Mouse (Mus musculus) embryonic facial prominence, embryonic 15.5 days (tissue): ENCODE measurements around the gene Srgap1. TPM values are rescaled to one million over a fixed set of nuclear protein-coding genes. Genes with fewer than 3 reads are reported as not detected.

ENCODE experiments used
- ATAC-seq: fragments of 200-750 bp; cut with Nextera tagmentation; 2 replicates; pipeline ENCODE4 v1.8.0; 2017; ENCODE audit warnings: low read depth, moderate TSS enrichment; ENCODE audit not compliant: insufficient number of reproducible peaks, low FRiP score, low TSS enrichment
- H3K27ac ChIP-seq: fragments of 300-500 bp; sonication (generic); replicated peaks from 2 replicates; pipeline ENCODE4 v1.5.1; 2015; ENCODE audit warnings: mild to moderate bottlenecking, inconsistent platforms
- H3K27me3 ChIP-seq: fragments of 300-500 bp; sonication (generic); 2 replicates; pipeline ENCODE4 v1.6.1; 2015; ENCODE audit warnings: inconsistent platforms
- H3K36me3 ChIP-seq: fragments of 300-500 bp; sonication (generic); 2 replicates; pipeline ENCODE4 v1.6.1; 2015; ENCODE audit warnings: mild to moderate bottlenecking, inconsistent platforms
- H3K4me1 ChIP-seq: fragments of 300-500 bp; sonication (generic); 2 replicates; pipeline ENCODE4 v1.6.1; 2015; ENCODE audit warnings: inconsistent platforms
- H3K4me2 ChIP-seq: fragments of 300-500 bp; sonication (generic); replicated peaks from 2 replicates; pipeline ENCODE4 v1.6.1; 2015; ENCODE audit warnings: mild to moderate bottlenecking, inconsistent platforms
- H3K4me3 ChIP-seq: fragments of 300-500 bp; sonication (generic); replicated peaks from 2 replicates; pipeline ENCODE4 v1.5.1; 2015; ENCODE audit warnings: mild to moderate bottlenecking, inconsistent platforms
- H3K9ac ChIP-seq: fragments of 300-500 bp; sonication (generic); 2 replicates; pipeline ENCODE4 v1.6.1; 2015; ENCODE audit warnings: inconsistent platforms
- H3K9me3 ChIP-seq: fragments of 300-500 bp; sonication (generic); replicated peaks from 2 replicates; pipeline ENCODE4 v1.6.1; 2016; ENCODE audit warnings: inconsistent platforms
- WGBS: fragments of 180-500 bp; shearing (Covaris S2); methylation state at CpG from one replicate; pipeline ENCODE4 v1.1.7; 2015; 5-methylcytosine and 5-hydroxymethylcytosine counted together
- polyA plus RNA-seq: library from polyadenylated mRNA; unstranded; fragments of >200 nt; fragmentation: Nextera tagmentation; extraction: Ambion mirVana; gene quantifications from 2 replicates; pipeline ENCODE4 v1.2.1, GENCODE M21; 2015

The Srgap1 gene
- polyA plus RNA-seq, 1 experiment from 2014 or later = 13.1 TPM

GRCm38 (mm10) chr10:121820846-121821245, 226.3 kb downstream of the Srgap1 start:
- 70% methylated on average over 7 of the region's 7 CpGs for WGBS

GRCm38 (mm10) chr10:121817983-121818382, 229.1 kb downstream of the Srgap1 start:
- Histone ChIP-seq H3K36me3 (peaks cover 5% of the 10 kb centered on the region; the same call in 1 of the 2 replicates), H3K4me1 (no peaks in the 10 kb centered on the region), H3K4me3 (no peak overlapping the region), H3K9me3 (no peaks in the 10 kb centered on the region), H3K4me2 (no peak overlapping the region), H3K9ac (no peak overlapping the region), H3K27me3 (no peaks in the 10 kb centered on the region), H3K27ac (no peak overlapping the region)
- 64% methylated on average over 7 of the region's 7 CpGs for WGBS
- no peak for ATAC-seq

More at GRCm38 (mm10) chr10:121820846-121821245, 226.3 kb downstream of the Srgap1 start:
- no peaks in the 10 kb centered on the region for H3K9me3 ChIP-seq
- ATAC-seq = no peak
- no peak overlapping the region for H3K9ac ChIP-seq
- no peaks in the 10 kb centered on the region for H3K4me1 ChIP-seq
- peaks cover 5% of the 10 kb centered on the region; the same call in 1 of the 2 replicates for H3K36me3 ChIP-seq
- no peak overlapping the region for H3K4me2 ChIP-seq
- H3K27me3 ChIP-seq = no peaks in the 10 kb centered on the region
- H3K27ac ChIP-seq = no peak overlapping the region
- no peak overlapping the region for H3K4me3 ChIP-seq

GRCm38 (mm10) chr10:121807771-121808170, 239.3 kb downstream of the Srgap1 start:
- no peak overlapping the region for H3K9ac ChIP-seq
- H3K9me3 ChIP-seq = no peaks in the 10 kb centered on the region
- no peaks in the 10 kb centered on the region for H3K27me3 ChIP-seq
- 93% methylated on average over 11 of the region's 11 CpGs for WGBS
- H3K4me2 ChIP-seq = no peak overlapping the region
- no peak for ATAC-seq
- no peak overlapping the region for H3K27ac ChIP-seq
- no peak overlapping the region for H3K4me3 ChIP-seq
- H3K36me3 ChIP-seq = peaks cover 6% of the 10 kb centered on the region
- no peaks in the 10 kb centered on the region for H3K4me1 ChIP-seq

DNA sequence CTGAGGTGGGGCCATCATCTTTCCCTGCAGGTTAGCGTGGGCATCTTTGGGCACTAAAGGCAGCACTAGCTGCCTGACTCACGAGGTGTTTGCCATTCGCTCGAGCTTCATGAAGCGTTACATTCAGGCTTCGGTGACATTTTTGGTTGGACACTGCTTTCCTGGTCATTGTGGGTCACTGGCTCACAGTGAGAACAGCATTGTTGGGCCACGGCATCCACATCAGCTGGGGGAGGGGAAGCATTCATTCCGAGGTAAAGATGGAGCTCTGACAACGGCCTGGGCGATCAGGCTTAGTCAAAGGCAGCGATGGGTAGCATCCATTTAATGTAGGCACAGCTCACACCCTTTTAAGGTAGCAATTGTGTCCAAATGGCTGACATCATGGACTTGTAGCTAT, 240.3 kb downstream of the Srgap1 start:
- no peaks in the 10 kb centered on the region for H3K9me3 ChIP-seq
- ATAC-seq = no peak
- no peaks in the 10 kb centered on the region for H3K4me1 ChIP-seq
- H3K9ac ChIP-seq = no peak overlapping the region
- WGBS = 85% methylated on average over 11 of the region's 11 CpGs
- H3K27ac ChIP-seq = no peak overlapping the region
- H3K4me2 ChIP-seq = no peak overlapping the region
- H3K27me3 ChIP-seq = no peaks in the 10 kb centered on the region
- H3K4me3 ChIP-seq = no peak overlapping the region
- peaks cover 6% of the 10 kb centered on the region for H3K36me3 ChIP-seq

DNA sequence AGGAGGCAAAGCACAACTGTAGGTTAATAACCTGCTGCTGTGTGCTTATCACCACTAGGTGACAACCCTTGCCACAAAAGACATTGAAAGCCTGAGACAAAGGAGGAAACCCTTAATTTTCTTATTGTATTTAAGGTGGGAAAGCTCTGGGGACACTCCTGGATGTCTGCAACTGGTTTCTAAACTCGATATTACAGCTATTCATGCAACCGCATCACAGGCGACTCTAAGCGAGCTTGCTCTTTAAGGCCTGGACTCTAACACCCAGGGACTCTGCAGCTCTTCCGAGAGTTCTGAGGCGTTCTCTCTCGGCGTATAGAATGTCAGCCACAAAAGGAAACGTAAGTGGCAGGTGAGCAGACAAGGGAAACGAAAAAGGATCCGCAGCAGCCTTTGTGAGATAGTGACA, 241.2 kb downstream of the Srgap1 start:
- H3K4me1 ChIP-seq = no peaks in the 10 kb centered on the region
- no peak overlapping the region for H3K27ac ChIP-seq
- no peak for ATAC-seq
- 72% methylated on average over 11 of the region's 11 CpGs for WGBS
- H3K27me3 ChIP-seq = no peaks in the 10 kb centered on the region
- H3K9me3 ChIP-seq = no peaks in the 10 kb centered on the region
- H3K9ac ChIP-seq = no peak overlapping the region
- H3K4me2 ChIP-seq = no peak overlapping the region
- no peak overlapping the region for H3K4me3 ChIP-seq
- H3K36me3 ChIP-seq = peaks cover 6% of the 10 kb centered on the region

DNA sequence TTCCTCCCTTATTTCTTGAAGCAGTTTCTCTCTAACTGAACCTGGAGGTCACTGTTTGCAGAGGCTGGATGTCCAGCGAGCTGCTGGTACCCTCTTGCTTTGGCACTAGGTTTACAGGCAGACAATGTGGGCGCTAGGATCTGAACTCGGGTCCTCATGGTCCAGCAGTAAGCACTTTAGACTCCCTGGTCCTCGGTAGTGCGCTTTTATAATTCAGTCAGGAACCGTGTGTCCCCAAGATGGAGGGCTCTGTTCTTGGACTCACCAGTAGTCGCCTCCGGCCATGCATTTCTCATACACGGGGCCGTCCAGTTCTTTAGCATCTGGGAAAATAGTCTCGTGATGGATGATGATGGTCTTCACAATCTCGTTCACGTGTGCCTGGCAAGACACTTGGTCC, 242.6 kb downstream of the Srgap1 start:
- Histone ChIP-seq H3K9ac (no peak overlapping the region), H3K27ac (no peak overlapping the region), H3K4me3 (no peak overlapping the region), H3K27me3 (no peaks in the 10 kb centered on the region), H3K36me3 (peaks cover 14% of the 10 kb centered on the region), H3K4me2 (no peak overlapping the region), H3K4me1 (no peaks in the 10 kb centered on the region), H3K9me3 (no peaks in the 10 kb centered on the region)
- ATAC-seq = no peak
- 95% methylated on average over 13 of the region's 13 CpGs for WGBS

DNA sequence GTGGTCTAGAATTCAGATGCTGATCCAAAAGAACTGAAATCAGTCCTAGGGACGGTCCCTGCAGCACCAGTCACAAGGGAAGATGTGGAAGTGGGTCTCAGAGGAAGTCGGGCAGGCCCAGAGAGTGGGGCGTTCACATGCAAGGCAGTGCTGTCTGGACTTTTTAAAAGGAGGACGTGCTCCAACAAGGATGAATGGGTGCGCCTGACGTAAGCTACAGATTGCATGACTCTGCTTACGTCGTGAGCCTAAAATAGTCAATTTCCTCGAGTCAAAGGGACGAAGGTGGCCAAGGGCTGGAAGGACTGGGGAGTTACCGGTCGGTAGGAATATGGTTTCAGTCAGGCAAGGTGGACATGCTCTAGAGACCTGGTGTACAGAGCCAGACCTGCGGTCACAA, 247.1 kb downstream of the Srgap1 start:
- H3K4me2 ChIP-seq = no peak overlapping the region
- H3K9me3 ChIP-seq = no peaks in the 10 kb centered on the region
- no peak for ATAC-seq
- H3K4me1 ChIP-seq = peaks cover 6% of the 10 kb centered on the region; the same call in 1 of the 2 replicates
- peaks cover 16% of the 10 kb centered on the region for H3K36me3 ChIP-seq
- H3K9ac ChIP-seq = no peak overlapping the region
- no peak overlapping the region for H3K27ac ChIP-seq
- 90% methylated on average over 13 of the region's 13 CpGs for WGBS
- H3K4me3 ChIP-seq = no peak overlapping the region
- H3K27me3 ChIP-seq = no peaks in the 10 kb centered on the region

DNA sequence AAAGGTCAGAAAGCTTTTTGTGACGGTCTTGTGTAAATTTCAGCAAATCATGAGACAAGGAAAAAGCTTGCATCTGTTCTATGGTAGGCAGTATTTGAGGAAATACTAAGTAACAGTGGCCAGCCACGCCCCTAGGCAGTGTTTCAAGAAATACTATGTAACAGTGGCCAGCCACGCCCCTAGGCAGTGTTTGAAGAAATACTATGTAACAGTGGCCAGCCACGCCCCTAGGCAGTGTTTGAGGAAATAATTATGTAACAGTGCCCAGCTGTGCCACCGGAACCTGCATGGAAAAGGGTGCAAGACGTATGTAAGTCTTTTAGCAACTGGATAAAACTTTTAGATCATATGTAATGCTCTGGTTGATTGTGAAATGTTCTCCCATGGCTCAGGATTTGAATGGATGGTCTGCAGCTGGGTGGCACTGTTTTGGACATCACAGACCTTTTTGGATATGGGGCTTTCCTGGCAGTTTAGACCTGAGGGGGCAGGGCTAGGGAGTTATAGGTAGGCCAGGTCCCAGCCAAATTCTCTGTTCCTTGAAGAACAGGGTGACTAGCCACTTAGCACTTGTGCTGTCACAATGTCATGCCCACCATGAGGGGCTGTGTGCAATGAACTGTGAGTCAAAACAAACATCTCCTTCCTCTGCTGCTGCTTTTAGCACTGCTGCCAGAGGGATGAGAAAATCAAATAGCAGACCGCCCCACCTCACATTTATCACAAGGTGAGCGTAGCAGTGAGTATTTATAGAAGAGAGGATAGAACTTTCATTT, 250.9 kb downstream of the Srgap1 start:
- no peak for ATAC-seq
- Histone ChIP-seq H3K4me2 (no peak overlapping the region), H3K4me3 (no peak overlapping the region), H3K36me3 (peaks cover 10% of the 10 kb centered on the region; the same call in 1 of the 2 replicates), H3K27me3 (no peaks in the 10 kb centered on the region), H3K27ac (no peak overlapping the region), H3K9me3 (no peaks in the 10 kb centered on the region), H3K9ac (no peak overlapping the region), H3K4me1 (peaks cover 6% of the 10 kb centered on the region; the same call in 1 of the 2 replicates)
- 57% methylated on average over 8 of the region's 8 CpGs for WGBS

- H3K4me2 ChIP-seq = no peak overlapping the region
- H3K9ac ChIP-seq = no peak overlapping the region
- H3K9me3 ChIP-seq = no peaks in the 10 kb centered on the region
- WGBS = 91% methylated on average over 12 of the region's 12 CpGs
- H3K4me1 ChIP-seq = peaks cover 6% of the 10 kb centered on the region; the same call in 1 of the 2 replicates
- H3K4me3 ChIP-seq = no peak overlapping the region
- 0 out of 2 replicates have a peak, but pooled peaks cover 1% of the 10 kb centered on the region for H3K36me3 ChIP-seq
- no peak overlapping the region for H3K27ac ChIP-seq
- no peak for ATAC-seq
- H3K27me3 ChIP-seq = no peaks in the 10 kb centered on the region
These were observed 252.6 kb downstream of the Srgap1 start for GRCm38 (mm10) chr10:121794486-121794885.

GRCm38 (mm10) chr10:121792661-121793060, 254.5 kb downstream of the Srgap1 start:
- WGBS = 89% methylated on average over 17 of the region's 17 CpGs

GRCm38 (mm10) chr10:121790078-121790477, 257.0 kb downstream of the Srgap1 start:
- Histone ChIP-seq H3K9me3 (no peaks in the 10 kb centered on the region), H3K4me2 (no peak overlapping the region), H3K4me3 (no peak overlapping the region), H3K27ac (no peak overlapping the region), H3K27me3 (no peaks in the 10 kb centered on the region), H3K4me1 (no peaks in the 10 kb centered on the region), H3K36me3 (peaks cover 5% of the 10 kb centered on the region), H3K9ac (no peak overlapping the region)
- WGBS = 75% methylated on average over 6 of the region's 6 CpGs
- no peak for ATAC-seq

More at GRCm38 (mm10) chr10:121792661-121793060, 254.5 kb downstream of the Srgap1 start:
- H3K4me1 ChIP-seq = peaks cover 6% of the 10 kb centered on the region; the same call in 1 of the 2 replicates
- no peaks in the 10 kb centered on the region for H3K27me3 ChIP-seq
- no peak overlapping the region for H3K27ac ChIP-seq
- no peak overlapping the region for H3K4me3 ChIP-seq
- no peaks in the 10 kb centered on the region for H3K36me3 ChIP-seq
- H3K9ac ChIP-seq = no peak overlapping the region
- no peak overlapping the region for H3K4me2 ChIP-seq
- no peaks in the 10 kb centered on the region for H3K9me3 ChIP-seq
- ATAC-seq = no peak

- Histone ChIP-seq H3K36me3 (peaks cover 20% of the 10 kb centered on the region), H3K9me3 (no peaks in the 10 kb centered on the region), H3K27ac (no peak overlapping the region), H3K27me3 (no peaks in the 10 kb centered on the region), H3K4me2 (no peak overlapping the region), H3K9ac (no peak overlapping the region), H3K4me3 (no peak overlapping the region), H3K4me1 (no peaks in the 10 kb centered on the region)
- ATAC-seq = no peak
- 81% methylated on average over 3 of the region's 3 CpGs for WGBS
These were observed 258.6 kb downstream of the Srgap1 start for GRCm38 (mm10) chr10:121788536-121788935.
